Mouse (Mus musculus): Measurements from ENCODE around the gene Txndc5.

DNA sequence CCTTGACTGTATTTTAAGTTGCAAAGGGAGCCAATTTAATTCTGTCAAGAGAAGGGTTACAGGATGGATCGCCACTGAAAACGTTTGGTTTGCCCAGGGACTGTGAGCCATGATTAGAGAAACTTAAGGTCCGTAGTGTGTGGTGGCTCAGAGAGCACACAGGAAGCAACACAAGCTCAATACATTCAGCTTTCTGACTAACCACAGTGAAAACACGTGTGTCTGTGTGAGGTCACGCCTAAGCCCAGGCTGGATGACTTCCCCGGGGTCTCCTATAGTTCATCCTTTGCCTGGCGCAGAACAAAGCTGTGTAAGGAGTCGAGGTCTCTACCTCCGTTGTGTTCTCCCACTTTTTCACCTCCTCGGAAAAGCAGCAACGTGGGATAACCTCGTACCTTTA, 27.3 kb downstream of the Txndc5 start:
- TF ChIP-seq CTCF (IDR thresholded peaks at IDR 0.05; ENCODE audit: borderline replicate concordance, insufficient read depth, low read depth, low read length) (no peak), POLR2A (IDR thresholded peaks at IDR 0.05; ENCODE audit: borderline replicate concordance, insufficient read depth, low read length) (no peak)
